Mouse (Mus musculus) thymus, postnatal 4 days (tissue): ENCODE results near the gene Psma5.

Experiments used
- DNase-seq: peaks from one replicate; pipeline ENCODE4 v3.0.0; 2021

The Psma5 gene

GRCm38 (mm10) chr3:108307485-108307884 lies 50.8 kb downstream of the Psma5 start:
- DNase-seq, result no peak

GRCm38 (mm10) chr3:108310921-108311341 lies 54.2 kb downstream of the Psma5 start:
- DNase-seq, result no peak

- no peak for DNase-seq
Observed at GRCm38 (mm10) chr3:108311688-108312087, 55.0 kb downstream of the Psma5 start.

- DNase-seq, result no peak
Observed at GRCm38 (mm10) chr3:108312414-108312813, 55.7 kb downstream of the Psma5 start.

GRCm38 (mm10) chr3:108313138-108313537 lies 56.4 kb downstream of the Psma5 start:
- no peak for DNase-seq

- no peak for DNase-seq
Observed at GRCm38 (mm10) chr3:108314038-108314675, 57.4 kb downstream of the Psma5 start.

GRCm38 (mm10) chr3:108318517-108318916 lies 61.8 kb downstream of the Psma5 start:
- no peak for DNase-seq

GRCm38 (mm10) chr3:108321671-108322070 lies 64.9 kb downstream of the Psma5 start:
- DNase-seq, result no peak

GRCm38 (mm10) chr3:108322136-108322535 lies 65.4 kb downstream of the Psma5 start:
- no peak for DNase-seq

- no peak for DNase-seq
Observed at GRCm38 (mm10) chr3:108322962-108323361, 66.2 kb downstream of the Psma5 start.

- DNase-seq, result no peak
Observed at GRCm38 (mm10) chr3:108324837-108325236, 68.1 kb downstream of the Psma5 start.

GRCm38 (mm10) chr3:108325521-108325920 lies 68.8 kb downstream of the Psma5 start:
- DNase-seq, result no peak

GRCm38 (mm10) chr3:108327275-108327674 lies 70.5 kb downstream of the Psma5 start:
- DNase-seq, result no peak

- no peak for DNase-seq
Observed at GRCm38 (mm10) chr3:108327916-108328315, 71.2 kb downstream of the Psma5 start.

GRCm38 (mm10) chr3:108328441-108328841 lies 71.7 kb downstream of the Psma5 start:
- no peak for DNase-seq
